Mouse (Mus musculus): ENCODE data around the gene Nectin1. TPM values are rescaled to one million over a fixed set of nuclear protein-coding genes. Genes with fewer than 3 reads are reported as not detected.

Gene Nectin1
- polyA plus RNA-seq, 1 experiment from 2014 or later: 1.7 TPM

DNA sequence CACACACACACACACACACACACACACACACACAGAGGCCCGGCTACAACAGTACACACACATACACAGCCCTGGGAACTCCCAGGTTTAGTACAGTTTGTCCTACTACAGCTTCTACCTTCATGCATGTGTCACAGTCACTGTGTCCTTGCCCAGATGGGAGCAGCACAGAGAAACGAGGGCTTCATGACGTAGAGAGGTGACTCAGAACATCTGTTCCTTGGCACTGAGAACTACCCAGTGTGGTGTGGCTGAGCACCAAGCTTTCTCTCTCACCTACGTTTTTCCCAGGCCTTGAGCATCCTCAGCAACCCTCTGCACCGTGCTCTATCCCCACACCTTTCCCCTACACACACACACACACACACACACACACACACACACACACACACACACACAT lies 104.1 kb downstream of the Nectin1 start:
- no peak for ATAC-seq (ENCODE audit: low read depth)
- no peaks in the 10 kb centered on the region for H3K36me3 ChIP-seq (ENCODE audit: control insufficient read depth, insufficient read depth)
- H3K9me3 ChIP-seq (replicated peaks; ENCODE audit: control insufficient read depth, low read length): no peaks in the 10 kb centered on the region
- H3K4me1 ChIP-seq (ENCODE audit: control insufficient read depth, low read depth, low read length): no peaks in the 10 kb centered on the region
- no peak overlapping the region for H3K27ac ChIP-seq (ENCODE audit: low read length)
- peaks cover 15% of the 10 kb centered on the region for H3K27me3 ChIP-seq (ENCODE audit: control insufficient read depth, insufficient read depth, low read depth, low read length)
- H3K4me3 ChIP-seq (ENCODE audit: low read depth, low read length): no peak overlapping the region
- H3K9ac ChIP-seq (ENCODE audit: low read depth, low read length): no peak overlapping the region
- H3K4me2 ChIP-seq (ENCODE audit: low read depth, low read length): no peak overlapping the region
- WGBS (ENCODE audit: insufficient replicate concordance): 43% methylated on average over 5 of the region's 5 CpGs

DNA sequence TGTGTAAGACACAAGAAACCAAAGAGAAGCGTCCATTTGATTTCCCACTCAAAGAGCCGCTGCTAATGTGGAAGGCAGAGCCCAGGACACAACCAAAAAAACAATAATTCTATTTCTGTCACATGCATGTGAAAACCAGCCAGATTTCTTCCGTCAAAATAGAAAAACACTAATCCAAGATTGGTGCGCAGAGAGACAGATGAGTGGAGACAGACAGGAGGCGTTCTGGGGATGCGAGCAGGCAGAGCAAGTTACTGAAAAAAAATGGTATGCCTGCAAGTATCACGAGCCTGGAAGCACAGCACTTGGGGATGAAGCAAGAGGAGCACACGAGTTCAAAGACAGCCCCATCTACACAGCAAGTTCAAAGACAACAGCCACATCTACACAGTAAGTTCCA lies 106.5 kb downstream of the Nectin1 start:
- H3K27ac ChIP-seq (ENCODE audit: low read length): no peak overlapping the region
- no peaks in the 10 kb centered on the region for H3K4me1 ChIP-seq (ENCODE audit: control insufficient read depth, low read depth, low read length)
- 58% methylated on average over 8 of the region's 8 CpGs for WGBS (ENCODE audit: insufficient replicate concordance)
- no peaks in the 10 kb centered on the region for H3K9me3 ChIP-seq (replicated peaks; ENCODE audit: control insufficient read depth, low read length)
- H3K9ac ChIP-seq (ENCODE audit: low read depth, low read length): no peak overlapping the region
- no peaks in the 10 kb centered on the region for H3K36me3 ChIP-seq (ENCODE audit: control insufficient read depth, insufficient read depth)
- H3K4me2 ChIP-seq (ENCODE audit: low read depth, low read length): no peak overlapping the region
- no peak for ATAC-seq (ENCODE audit: low read depth)
- H3K4me3 ChIP-seq (ENCODE audit: low read depth, low read length): no peak overlapping the region
- peaks cover 3% of the 10 kb centered on the region; the same call in 1 of the 2 replicates for H3K27me3 ChIP-seq (ENCODE audit: control insufficient read depth, insufficient read depth, low read depth, low read length)

DNA sequence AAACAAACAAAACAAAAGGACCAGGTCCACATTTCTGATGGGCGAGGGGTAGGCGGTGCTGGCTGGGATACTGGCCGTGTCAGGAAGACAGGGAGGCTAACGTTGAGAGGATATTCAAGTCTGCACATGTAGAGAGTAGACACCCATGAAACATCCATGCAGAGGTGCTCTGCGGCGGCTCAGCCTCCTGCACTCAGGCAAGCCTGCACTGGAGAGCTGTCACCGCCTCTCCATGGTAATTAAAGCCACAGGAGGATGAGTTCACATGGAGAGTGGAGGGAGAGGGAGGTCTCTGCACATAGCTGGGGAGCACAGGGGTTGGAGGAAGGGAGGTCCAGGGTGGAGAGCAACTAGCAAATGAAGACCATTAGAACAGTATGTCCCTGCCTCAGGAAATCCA lies 107.4 kb downstream of the Nectin1 start:
- Histone ChIP-seq H3K36me3 (ENCODE audit: control insufficient read depth, insufficient read depth) (no peaks in the 10 kb centered on the region), H3K9ac (ENCODE audit: low read depth, low read length) (no peak overlapping the region), H3K4me2 (ENCODE audit: low read depth, low read length) (no peak overlapping the region), H3K9me3 (replicated peaks; ENCODE audit: control insufficient read depth, low read length) (no peaks in the 10 kb centered on the region), H3K4me1 (ENCODE audit: control insufficient read depth, low read depth, low read length) (no peaks in the 10 kb centered on the region), H3K4me3 (ENCODE audit: low read depth, low read length) (no peak overlapping the region), H3K27ac (ENCODE audit: low read length) (no peak overlapping the region), H3K27me3 (ENCODE audit: control insufficient read depth, insufficient read depth, low read depth, low read length) (no peaks in the 10 kb centered on the region; the same call in 1 of the 2 replicates)
- 64% methylated on average over 7 of the region's 7 CpGs for WGBS (ENCODE audit: insufficient replicate concordance)
- ATAC-seq (ENCODE audit: low read depth): no peak

GRCm38 (mm10) chr9:43855887-43856286 lies 112.1 kb downstream of the Nectin1 start:
- Histone ChIP-seq H3K36me3 (ENCODE audit: control insufficient read depth, insufficient read depth) (no peaks in the 10 kb centered on the region), H3K27ac (ENCODE audit: low read length) (no peak overlapping the region), H3K4me1 (ENCODE audit: control insufficient read depth, low read depth, low read length) (no peaks in the 10 kb centered on the region), H3K9ac (ENCODE audit: low read depth, low read length) (no peak overlapping the region), H3K4me2 (ENCODE audit: low read depth, low read length) (no peak overlapping the region), H3K9me3 (replicated peaks; ENCODE audit: control insufficient read depth, low read length) (no peaks in the 10 kb centered on the region), H3K4me3 (ENCODE audit: low read depth, low read length) (no peak overlapping the region), H3K27me3 (ENCODE audit: control insufficient read depth, insufficient read depth, low read depth, low read length) (no peaks in the 10 kb centered on the region)
- 60% methylated on average over 7 of the region's 7 CpGs for WGBS (ENCODE audit: insufficient replicate concordance)
- ATAC-seq (ENCODE audit: low read depth): no peak
